Mouse (Mus musculus) macrophage (primary cell): ENCODE data around the gene Rreb1. TPM values are rescaled to one million over a fixed set of nuclear protein-coding genes. Genes with fewer than 3 reads are reported as not detected.

ENCODE experiments used
- H3K27ac ChIP-seq: fragments of 350-480 bp; formaldehyde crosslinking; 2 replicates; pipeline ENCODE4 v1.9.0; 2021
- H3K36me3 ChIP-seq: fragments of 350-480 bp; formaldehyde crosslinking; 2 replicates; pipeline ENCODE4 v1.9.0; 2021; ENCODE audit errors: inconsistent target
- H3K4me3 ChIP-seq: fragments of 350-480 bp; formaldehyde crosslinking; 2 replicates; pipeline ENCODE4 v1.9.0; 2021; ENCODE audit errors: inconsistent target
- H3K79me2 ChIP-seq: fragments of 350-480 bp; formaldehyde crosslinking; 2 replicates; pipeline ENCODE4 v1.9.0; 2021; ENCODE audit errors: inconsistent target
- WGBS: methylation state at CpG from one replicate; pipeline ENCODE4 v1.1.7; 2026; ENCODE audit warnings: inconsistent platforms; ENCODE audit not compliant: missing documents; 5-methylcytosine and 5-hydroxymethylcytosine counted together
- polyA plus RNA-seq: library from polyadenylated mRNA; stranded (reverse); fragments of 250-400 nt; gene quantifications from 3 replicates; pipeline ENCODE4 v1.2.4, GENCODE M21; 2018; ENCODE audit warnings: inconsistent platforms

Rreb1 gene
- polyA plus RNA-seq, 1 experiment from 2014 or later: 32.3 TPM

DNA sequence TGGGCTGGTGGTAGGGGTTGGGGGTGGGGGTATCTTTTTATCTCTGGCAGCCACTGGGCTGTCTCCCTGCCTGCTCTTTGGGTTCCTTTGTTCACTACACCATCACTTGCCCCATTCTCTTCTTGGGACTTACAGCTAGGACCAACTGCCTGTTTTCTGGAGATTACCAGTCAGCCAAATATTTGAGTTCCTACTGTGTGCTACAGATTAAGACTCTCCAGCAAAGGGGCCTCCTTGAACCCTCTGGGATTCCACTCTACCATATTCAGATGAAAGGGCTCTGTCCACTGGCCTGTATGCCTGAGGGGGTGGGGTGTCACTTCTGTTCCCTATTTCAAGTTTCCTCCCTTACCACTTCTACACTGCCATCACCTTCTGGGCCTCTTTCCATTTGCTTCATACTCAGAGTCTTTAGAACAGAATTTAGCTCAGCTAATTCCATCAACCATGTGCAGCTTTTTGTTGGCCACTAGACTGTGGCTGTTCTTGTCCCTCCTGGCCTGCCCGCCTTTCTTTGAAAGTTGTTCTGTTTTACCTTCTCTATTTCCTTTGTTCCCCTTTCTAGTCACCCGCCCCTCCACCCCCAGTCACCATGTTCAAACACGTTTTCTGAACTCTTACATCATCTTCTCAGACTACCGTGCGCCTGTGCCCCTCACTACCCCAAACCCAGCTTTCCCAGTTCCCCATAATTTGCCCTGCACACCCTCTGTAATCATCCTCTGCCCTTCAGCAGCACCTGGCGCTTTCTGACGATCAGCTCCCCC is 95.1 kb downstream of the Rreb1 start:
- H3K36me3 ChIP-seq: no peaks in the 10 kb centered on the region
- WGBS: 8% methylated on average over 7 of the region's 7 CpGs
- peaks cover 100% of the 10 kb centered on the region for H3K79me2 ChIP-seq
- peak overlapping the region; percentile 31 for H3K27ac ChIP-seq
- no peak overlapping the region for H3K4me3 ChIP-seq

DNA sequence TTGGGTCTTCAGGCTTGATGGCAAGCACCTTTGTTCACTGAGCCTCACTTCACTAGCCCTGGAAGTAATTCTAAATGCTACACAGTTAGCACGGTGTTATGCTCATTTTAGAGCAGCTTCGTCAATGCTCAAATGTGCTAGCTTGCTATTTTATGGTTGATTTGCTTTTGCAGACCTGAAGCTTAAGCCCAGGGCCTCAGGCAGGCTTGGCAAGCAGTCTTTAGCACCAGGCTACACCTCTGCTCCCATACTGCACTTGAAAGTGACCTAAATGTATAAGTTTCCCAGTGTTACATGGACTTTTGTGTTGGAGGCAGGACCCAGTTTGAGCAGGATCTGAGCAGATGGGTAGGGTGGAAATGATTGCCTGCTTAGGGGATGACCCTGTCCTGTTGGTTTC is 97.7 kb downstream of the Rreb1 start:
- no peaks in the 10 kb centered on the region for H3K36me3 ChIP-seq
- no peak overlapping the region for H3K4me3 ChIP-seq
- WGBS: 100% methylated on average over 2 of the region's 2 CpGs
- H3K27ac ChIP-seq: no peak overlapping the region
- H3K79me2 ChIP-seq: peaks cover 100% of the 10 kb centered on the region

DNA sequence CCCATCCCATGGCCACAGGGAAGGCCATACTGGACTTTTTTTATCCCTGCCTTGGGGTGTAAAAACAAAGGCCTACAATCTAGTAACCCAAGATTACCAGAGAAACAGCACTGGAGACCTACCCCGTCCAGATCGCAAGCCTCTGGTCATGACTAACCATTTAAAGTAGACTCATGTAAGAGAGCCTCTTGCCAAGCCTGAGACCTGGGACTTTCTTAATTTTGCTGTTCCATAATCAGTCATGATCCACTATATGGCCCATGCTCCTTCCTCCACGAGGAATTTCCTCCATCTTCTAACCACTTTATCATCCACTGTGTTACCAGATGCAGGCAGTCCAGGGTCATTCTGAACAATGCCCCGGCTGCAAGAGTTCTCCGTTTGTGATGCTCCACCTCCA is 98.2 kb downstream of the Rreb1 start:
- no peak overlapping the region for H3K4me3 ChIP-seq
- H3K36me3 ChIP-seq: no peaks in the 10 kb centered on the region
- no peak overlapping the region for H3K27ac ChIP-seq
- 93% methylated on average over 5 of the region's 5 CpGs for WGBS
- peaks cover 100% of the 10 kb centered on the region for H3K79me2 ChIP-seq

DNA sequence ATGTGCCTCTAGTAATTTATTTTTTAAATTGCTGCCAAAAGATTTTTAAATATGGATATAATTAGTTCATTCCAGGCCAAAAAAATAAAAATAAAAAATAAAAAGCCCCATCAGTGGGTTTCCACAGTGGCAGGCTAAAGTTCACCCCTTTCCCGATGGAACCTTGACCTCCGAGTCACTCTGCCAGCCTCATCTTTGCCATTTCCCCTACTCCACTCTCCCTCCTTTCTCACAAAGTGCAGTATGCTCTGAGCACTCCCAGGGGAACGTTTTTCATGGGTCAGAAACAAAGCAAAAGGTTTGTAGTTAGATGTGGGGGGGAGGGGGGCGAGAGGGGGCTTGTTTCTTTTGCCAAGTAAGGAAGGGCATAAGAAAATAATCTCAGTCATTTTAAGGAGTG is 98.6 kb downstream of the Rreb1 start:
- no peak overlapping the region for H3K27ac ChIP-seq
- 84% methylated on average over 4 of the region's 4 CpGs for WGBS

DNA sequence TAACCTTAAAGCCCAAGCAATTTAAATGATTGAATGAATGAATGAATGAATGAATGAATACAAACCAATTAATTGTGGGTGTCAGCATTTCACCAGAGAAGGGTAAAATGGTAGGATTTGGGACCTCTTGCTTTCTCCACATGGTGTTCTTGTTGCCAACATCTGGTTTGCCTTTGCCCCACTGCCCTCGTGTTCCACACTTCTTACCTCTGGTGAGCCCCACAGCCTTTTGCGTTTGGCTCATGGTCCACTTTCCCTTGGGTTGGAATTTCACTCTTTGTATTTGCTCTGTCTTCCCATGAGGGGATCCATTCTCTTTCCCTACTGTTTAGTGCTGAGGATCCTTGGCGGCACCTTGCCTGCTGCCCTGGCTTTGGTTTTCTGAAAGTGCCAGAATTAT is 99.0 kb downstream of the Rreb1 start:
- H3K36me3 ChIP-seq: no peaks in the 10 kb centered on the region
- no peak overlapping the region for H3K27ac ChIP-seq
- H3K4me3 ChIP-seq: no peak overlapping the region
- 100% methylated on average over 3 of the region's 3 CpGs for WGBS
- H3K79me2 ChIP-seq: peaks cover 100% of the 10 kb centered on the region

More for the DNA sequence above, 98.6 kb downstream of the Rreb1 start:
- H3K79me2 ChIP-seq: peaks cover 100% of the 10 kb centered on the region
- H3K36me3 ChIP-seq: no peaks in the 10 kb centered on the region
- H3K4me3 ChIP-seq: no peak overlapping the region

DNA sequence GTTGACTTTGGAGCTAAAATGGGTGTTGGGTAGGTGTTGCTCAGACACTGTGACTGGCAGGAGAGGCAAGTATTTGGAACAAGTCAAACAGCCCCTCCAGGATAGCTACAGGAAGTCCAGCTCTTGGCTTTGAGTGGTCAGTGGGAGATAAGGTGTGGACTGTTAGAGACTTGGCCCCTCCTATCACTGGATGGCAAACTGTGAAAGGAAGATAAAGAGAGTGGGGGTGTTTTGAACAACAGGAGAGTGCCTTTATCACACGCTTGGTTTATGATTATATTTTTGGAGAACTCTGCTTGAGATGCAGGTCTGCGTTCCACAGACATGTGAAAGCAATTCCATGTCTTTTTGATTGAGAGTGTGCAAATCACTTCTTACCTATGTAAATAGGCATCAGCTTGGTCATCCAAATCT is 100.7 kb downstream of the Rreb1 start:
- Histone ChIP-seq H3K27ac (peak overlapping the region; percentile 98), H3K79me2 (peaks cover 100% of the 10 kb centered on the region), H3K36me3 (no peaks in the 10 kb centered on the region), H3K4me3 (no peak overlapping the region)
- WGBS: 92% methylated on average over 2 of the region's 2 CpGs

DNA sequence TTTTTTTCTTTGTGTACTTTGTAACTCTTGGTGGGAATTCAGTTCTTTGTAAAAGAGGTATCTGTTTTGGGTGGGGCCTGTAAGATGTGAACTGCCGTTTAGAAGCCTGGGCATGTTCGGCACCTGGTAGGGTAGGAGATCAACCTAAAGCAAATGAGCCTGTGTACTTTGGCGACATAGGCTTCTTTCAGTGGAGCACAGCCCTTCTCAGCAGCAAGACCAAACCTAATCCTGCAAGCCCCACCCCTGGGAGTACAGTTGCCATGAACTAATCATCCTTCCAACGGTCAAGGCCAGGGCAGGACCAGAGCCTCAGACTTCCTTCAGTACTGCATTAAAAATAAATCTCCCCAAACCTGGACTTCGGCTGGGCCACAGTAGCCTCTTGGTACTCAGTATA is 101.4 kb downstream of the Rreb1 start:
- Histone ChIP-seq H3K4me3 (no peak overlapping the region), H3K36me3 (no peaks in the 10 kb centered on the region), H3K79me2 (peaks cover 100% of the 10 kb centered on the region), H3K27ac (peak overlapping the region; percentile 98)
- WGBS: 39% methylated on average over 5 of the region's 5 CpGs

DNA sequence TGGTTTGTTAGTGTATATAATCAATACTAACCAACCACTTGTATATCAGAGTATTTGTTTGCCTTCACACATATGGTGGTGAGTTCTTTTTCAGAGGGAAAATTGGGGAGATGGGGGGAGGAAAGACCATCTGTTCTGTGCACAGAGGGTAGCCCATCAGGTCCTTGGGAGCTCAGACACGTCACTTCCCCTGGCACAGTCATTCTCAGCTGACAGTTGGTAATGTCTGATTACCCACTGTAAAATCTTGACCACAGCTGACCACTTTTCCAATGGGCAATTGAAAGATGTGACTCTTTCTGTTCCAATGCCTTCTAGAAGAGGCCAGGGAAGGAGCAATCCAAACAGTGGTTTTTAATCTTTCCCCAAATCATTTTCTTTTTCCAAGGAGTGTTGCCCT is 101.8 kb downstream of the Rreb1 start:
- H3K79me2 ChIP-seq: peaks cover 100% of the 10 kb centered on the region
- H3K36me3 ChIP-seq: no peaks in the 10 kb centered on the region
- 0% methylated on average over 1 of the region's 1 CpGs for WGBS
- H3K4me3 ChIP-seq: no peak overlapping the region
- peak overlapping the region; percentile 98 for H3K27ac ChIP-seq

DNA sequence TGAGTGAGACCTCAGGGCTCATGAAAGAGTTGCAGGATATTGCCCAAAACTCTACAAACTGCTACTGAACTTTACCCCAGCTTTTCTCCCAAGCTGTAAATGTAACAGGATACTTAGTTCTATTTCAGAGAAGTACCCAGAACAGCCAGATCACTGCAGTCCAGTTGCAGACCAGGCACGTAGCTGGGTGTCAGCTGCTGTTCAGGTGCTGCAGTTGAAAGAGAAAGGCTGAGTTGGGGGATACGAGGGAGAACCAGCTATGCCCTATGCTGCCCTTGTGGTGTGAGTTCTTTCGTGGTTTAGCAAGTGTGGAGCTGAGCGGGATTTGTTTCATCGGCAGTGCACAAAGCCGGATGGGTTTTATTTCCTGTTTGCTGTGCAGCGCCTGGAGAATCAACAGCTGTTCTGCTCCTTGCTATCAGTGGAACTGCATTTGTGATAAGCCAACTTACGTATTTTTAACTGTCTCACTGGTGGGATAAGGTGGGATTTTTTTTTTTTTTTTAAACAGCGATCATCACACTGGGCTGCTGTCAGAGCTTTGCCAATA is 102.5 kb downstream of the Rreb1 start:
- WGBS: 2% methylated on average over 9 of the region's 9 CpGs
- Histone ChIP-seq H3K36me3 (no peaks in the 10 kb centered on the region), H3K79me2 (peaks cover 100% of the 10 kb centered on the region), H3K4me3 (no peak overlapping the region), H3K27ac (peak overlapping the region; percentile 98)

DNA sequence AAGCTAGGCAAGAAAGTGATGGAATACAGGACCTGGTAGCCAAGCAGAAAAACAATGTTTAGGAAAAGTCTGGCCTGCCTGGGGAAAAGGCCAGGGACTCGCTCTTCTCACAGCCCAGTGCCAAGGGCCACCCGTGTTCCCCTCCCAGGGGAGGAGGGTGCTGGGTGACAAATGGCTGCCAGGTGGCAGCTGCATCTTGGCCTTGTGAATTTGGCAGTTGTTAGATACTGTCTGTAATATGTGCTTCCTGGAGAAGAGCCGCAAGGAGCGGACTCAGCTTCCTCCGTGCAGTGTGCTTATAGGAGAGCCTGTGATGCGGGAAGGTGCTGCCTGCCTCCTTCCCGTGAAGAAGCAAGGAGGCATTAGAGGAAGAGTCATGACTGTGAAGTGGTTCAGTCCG is 104.3 kb downstream of the Rreb1 start:
- Histone ChIP-seq H3K79me2 (peaks cover 100% of the 10 kb centered on the region), H3K27ac (peak overlapping the region; percentile 98; the same call in 1 of the 2 replicates), H3K4me3 (no peak overlapping the region), H3K36me3 (no peaks in the 10 kb centered on the region; the same call in 1 of the 2 replicates)
- WGBS: 70% methylated on average over 8 of the region's 8 CpGs

DNA sequence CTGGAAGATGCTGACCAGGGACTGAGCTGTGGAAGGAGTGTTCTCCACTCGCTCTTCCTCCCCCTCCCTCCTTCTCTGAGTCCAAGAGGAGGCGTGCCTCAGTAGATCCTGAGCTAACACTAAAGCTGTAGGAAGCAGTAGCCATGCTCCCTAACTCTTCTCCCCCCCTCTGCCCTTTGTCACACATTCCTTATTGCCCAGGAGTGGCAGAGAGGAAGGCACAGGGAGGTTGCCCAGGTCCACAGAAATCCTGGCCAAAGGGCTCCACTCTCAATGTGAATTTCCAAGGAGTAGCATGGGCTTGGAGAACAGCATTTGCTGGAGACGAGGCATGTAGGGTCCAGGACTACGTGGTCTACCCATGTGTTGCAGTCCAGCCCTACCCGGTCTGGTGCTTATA is 104.8 kb downstream of the Rreb1 start:
- WGBS: 92% methylated on average over 5 of the region's 5 CpGs
- Histone ChIP-seq H3K4me3 (no peak overlapping the region), H3K79me2 (peaks cover 100% of the 10 kb centered on the region), H3K36me3 (peaks cover 5% of the 10 kb centered on the region), H3K27ac (no peak overlapping the region)

DNA sequence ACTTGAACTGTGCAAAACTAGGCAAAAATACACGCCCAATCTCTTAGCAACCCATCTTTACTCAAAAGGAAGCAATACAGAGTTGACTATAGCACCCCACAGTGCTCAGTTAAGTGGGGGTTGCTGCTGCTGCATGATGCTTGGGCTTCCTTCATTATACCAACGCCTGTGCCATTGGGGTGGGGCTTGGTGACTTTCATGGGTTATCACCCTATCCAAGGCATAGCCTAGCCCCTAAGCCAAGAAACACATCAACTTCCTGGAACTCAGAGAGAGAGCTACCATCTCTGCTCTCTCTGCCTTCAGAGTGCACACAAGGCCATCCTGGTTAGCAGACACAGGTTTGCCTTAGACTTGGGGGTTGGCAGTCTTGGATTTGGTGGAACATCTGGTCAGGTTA is 107.2 kb downstream of the Rreb1 start:
- Histone ChIP-seq H3K4me3 (no peak overlapping the region), H3K79me2 (peaks cover 99% of the 10 kb centered on the region), H3K36me3 (peaks cover 19% of the 10 kb centered on the region), H3K27ac (no peak overlapping the region)
- WGBS: 69% methylated on average over 2 of the region's 2 CpGs

DNA sequence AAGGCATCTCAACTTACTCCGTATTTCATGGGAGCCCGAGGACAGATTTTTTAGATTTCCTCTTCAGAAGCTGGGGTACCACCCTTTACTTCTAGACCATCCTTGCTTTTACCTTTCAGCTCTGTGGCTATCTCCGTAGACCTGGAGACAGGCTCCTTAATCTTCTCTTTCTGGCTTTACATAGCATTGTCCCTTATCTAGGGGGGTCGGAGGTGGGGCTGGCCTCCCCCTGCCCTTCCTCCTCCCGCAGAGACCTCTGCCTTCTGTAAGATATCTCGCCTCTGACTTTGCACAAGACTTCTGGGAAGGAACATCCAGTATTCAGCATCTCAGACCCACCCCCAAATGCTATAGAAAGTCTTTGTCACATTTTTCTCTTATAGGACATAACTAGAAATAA is 107.8 kb downstream of the Rreb1 start:
- Histone ChIP-seq H3K79me2 (peaks cover 99% of the 10 kb centered on the region), H3K4me3 (no peak overlapping the region), H3K27ac (no peak overlapping the region), H3K36me3 (peaks cover 23% of the 10 kb centered on the region)
- 91% methylated on average over 6 of the region's 6 CpGs for WGBS

DNA sequence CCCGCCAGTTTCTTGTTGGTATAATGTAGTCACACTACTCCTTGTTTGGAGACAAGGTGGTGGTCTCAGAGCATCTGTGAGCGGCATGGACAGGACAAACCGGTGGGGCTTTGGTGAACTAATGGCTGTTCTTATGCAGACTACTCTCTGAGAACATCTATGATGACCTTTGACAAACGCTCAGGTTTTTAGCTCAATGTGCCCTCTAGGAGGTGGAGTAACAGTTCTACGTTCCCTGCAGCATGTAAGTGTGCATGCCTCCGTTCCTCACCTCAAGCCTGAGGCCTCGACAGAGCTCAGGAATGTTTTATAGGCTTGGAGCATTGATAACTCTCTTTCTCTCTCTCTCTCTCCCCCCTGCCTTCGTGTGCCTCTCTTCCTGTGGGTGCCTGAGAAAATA is 116.6 kb downstream of the Rreb1 start:
- no peak overlapping the region for H3K27ac ChIP-seq
- H3K4me3 ChIP-seq: no peak overlapping the region
- H3K36me3 ChIP-seq: peaks cover 80% of the 10 kb centered on the region
- WGBS: 90% methylated on average over 8 of the region's 8 CpGs
- H3K79me2 ChIP-seq: peaks cover 37% of the 10 kb centered on the region; the same call in 1 of the 2 replicates

DNA sequence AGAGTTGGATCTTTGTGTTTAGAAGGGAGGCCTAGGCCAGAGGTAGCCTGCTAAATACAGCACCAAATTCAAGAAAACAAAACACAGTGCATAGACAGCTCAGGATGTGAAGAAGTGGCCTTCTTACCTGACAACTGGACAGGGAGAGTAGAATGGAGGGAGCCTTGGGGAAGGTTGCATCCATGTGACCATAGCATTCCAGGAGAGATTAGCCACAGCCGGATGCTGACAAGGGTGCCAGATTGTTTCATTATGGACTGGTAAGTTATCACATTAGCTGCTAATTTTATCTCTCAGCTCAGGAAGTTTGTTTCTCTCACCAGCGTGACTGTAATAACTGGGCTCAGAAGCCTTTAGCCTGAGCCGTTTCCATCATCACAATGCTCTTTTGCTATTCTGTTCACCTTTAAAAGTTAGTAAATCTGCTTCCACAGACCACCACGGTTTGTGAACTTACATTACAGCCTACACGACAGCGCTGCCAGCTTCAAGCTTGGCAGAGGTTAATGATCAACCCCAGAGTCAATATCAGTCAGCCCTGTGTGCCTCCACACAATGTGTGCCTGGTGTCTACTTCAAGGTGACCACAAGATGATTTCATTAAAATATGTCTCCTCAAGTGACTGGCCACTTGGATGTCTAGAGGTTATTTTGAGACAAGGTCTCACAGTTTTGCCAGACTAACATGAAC is 117.5 kb downstream of the Rreb1 start:
- no peak overlapping the region for H3K4me3 ChIP-seq
- H3K79me2 ChIP-seq: peaks cover 37% of the 10 kb centered on the region; the same call in 1 of the 2 replicates
- peaks cover 89% of the 10 kb centered on the region for H3K36me3 ChIP-seq
- no peak overlapping the region for H3K27ac ChIP-seq
- 96% methylated on average over 6 of the region's 6 CpGs for WGBS
